Mouse (Mus musculus) kidney, postnatal 36 days (tissue): ENCODE data around the gene Pskh1.

ENCODE experiments used
- DNase-seq, 2 experiments: peaks; one replicate each; pipeline ENCODE4 v3.0.0; 2021 to 2022; ENCODE audit warnings: mixed read lengths in 2 of 2

Gene Pskh1

GRCm38 (mm10) chr8:105893339-105893738 lies 6.9 kb upstream of the Pskh1 start, which contains the start of gene Nrn1l:
Gene Nrn1l, plus strand, starts transcription at chr8:105893567.
- peak; percentile 77 to 86 for DNase-seq

- no peak for DNase-seq
These were observed 2.3 kb upstream of the Pskh1 start for GRCm38 (mm10) chr8:105897801-105898480.

- DNase-seq: no peak
These were observed 838 bp downstream of the Pskh1 start for GRCm38 (mm10) chr8:105900941-105901616.

- DNase-seq: no peak
These were observed 19.1 kb downstream of the Pskh1 start for GRCm38 (mm10) chr8:105919390-105919789.

- no peak for DNase-seq
These were observed 24.9 kb downstream of the Pskh1 start for GRCm38 (mm10) chr8:105925123-105925522.

GRCm38 (mm10) chr8:105930602-105931001 lies 30.4 kb downstream of the Pskh1 start:
- DNase-seq: peak; percentile 70 to 90

- no peak for DNase-seq
These were observed 31.0 kb downstream of the Pskh1 start for GRCm38 (mm10) chr8:105931271-105931670.

- DNase-seq: no peak
These were observed 32.3 kb downstream of the Pskh1 start for GRCm38 (mm10) chr8:105932525-105932924.

GRCm38 (mm10) chr8:105933762-105934161 lies 33.5 kb downstream of the Pskh1 start, which contains the start of gene Ctrl:
Gene Ctrl, minus strand, starts transcription at chr8:105933862.
- no peak for DNase-seq

GRCm38 (mm10) chr8:105935105-105935504 lies 34.9 kb downstream of the Pskh1 start:
- DNase-seq: no peak

GRCm38 (mm10) chr8:105935863-105936603 lies 35.8 kb downstream of the Pskh1 start:
- DNase-seq: no peak

- peak; percentile 95 to 96 for DNase-seq
These were observed 36.7 kb downstream of the Pskh1 start for GRCm38 (mm10) chr8:105936866-105937475.

GRCm38 (mm10) chr8:105937496-105938305 lies 37.5 kb downstream of the Pskh1 start:
- DNase-seq: peak; percentile 58 to 65

- DNase-seq: peak; percentile 33 to 64
These were observed 38.0 kb downstream of the Pskh1 start, which contains the start of gene Psmb10 for GRCm38 (mm10) chr8:105938306-105938669. Gene Psmb10, minus strand, starts transcription at chr8:105938444.

- DNase-seq: no peak
These were observed 41.8 kb downstream of the Pskh1 start for GRCm38 (mm10) chr8:105942026-105942425.

GRCm38 (mm10) chr8:105942542-105942941 lies 42.3 kb downstream of the Pskh1 start:
- DNase-seq: no peak

- DNase-seq: no peak
These were observed 43.1 kb downstream of the Pskh1 start, which contains the start of gene Lcat for GRCm38 (mm10) chr8:105943321-105943739. Gene Lcat, minus strand, starts transcription at chr8:105943382.

- peak in 1 of 2 experiments; percentile 65 for DNase-seq
These were observed 49.1 kb downstream of the Pskh1 start for GRCm38 (mm10) chr8:105949350-105949749.

GRCm38 (mm10) chr8:105951057-105951659 lies 50.9 kb downstream of the Pskh1 start:
- peak; percentile 37 to 52 for DNase-seq

- no peak for DNase-seq
These were observed 56.3 kb downstream of the Pskh1 start for GRCm38 (mm10) chr8:105956556-105956955.

- DNase-seq: peak; percentile 69 to 82
These were observed 57.6 kb downstream of the Pskh1 start for GRCm38 (mm10) chr8:105957813-105958212.
